In the genomic region with DNA sequence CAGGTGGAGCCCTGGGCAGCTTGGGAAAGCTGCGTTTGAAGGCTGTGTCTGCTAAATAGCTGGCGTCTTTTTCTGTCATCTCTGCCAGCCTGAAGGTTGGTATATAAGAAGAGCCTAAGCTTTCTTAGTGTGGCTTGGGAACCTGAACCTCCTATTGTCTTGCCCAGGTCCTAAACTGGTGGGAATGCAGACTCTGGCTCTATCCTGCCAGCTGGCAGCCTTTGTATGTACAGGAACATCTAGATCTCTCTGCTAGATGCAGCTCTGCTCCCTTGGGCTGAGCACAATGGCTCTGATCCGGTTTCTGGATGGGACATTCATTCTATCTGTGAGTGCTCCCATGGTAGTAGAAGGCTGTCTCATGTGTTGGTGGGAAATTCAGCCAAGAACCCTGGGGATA, we compare ENCODE assay signal across 9 mouse cellular contexts. TPM values are rescaled to one million over a fixed set of nuclear protein-coding genes. Genes with fewer than 3 reads are reported as not detected.
DNase-seq lines count a peak whose midpoint lies in the region; ATAC-seq and TF ChIP-seq lines count a peak whose summit lies in the region.
"Had no signal": no experiment of that assay in that cellular context is flagged by ENCODE, and none has a peak within 500 bp of the region (broad histone marks: within the 10 kb centered on the region; RNA-seq: fewer than 3 reads in every experiment).

No protein-coding gene starts in this region.

- no peaks in the 10 kb centered on the region for H3K9me3 ChIP-seq in embryonic facial prominence, embryonic 13.5 days
- no peaks in the 10 kb centered on the region for H3K9me3 ChIP-seq in hindbrain, embryonic 12.5 days (replicated peaks)
- H3K9me3 ChIP-seq in midbrain, embryonic 13.5 days = no peaks in the 10 kb centered on the region

- H3K9ac ChIP-seq in heart, adult 2 months (ENCODE audit: low read depth, low read length) = peak overlapping the region; percentile 37
- peak overlapping the region; percentile 87 for H3K9ac ChIP-seq in embryonic facial prominence, embryonic 13.5 days
- peak overlapping the region; percentile 50 for H3K9ac ChIP-seq in hindbrain, embryonic 12.5 days
- H3K9ac ChIP-seq in midbrain, embryonic 13.5 days (replicated peaks) = peak overlapping the region; percentile 51

- H3K36me3 ChIP-seq in heart, adult 2 months (ENCODE audit: control insufficient read depth, insufficient read depth, low read length) = peaks cover 14% of the 10 kb centered on the region
- H3K36me3 ChIP-seq in embryonic facial prominence, embryonic 13.5 days = peaks cover 17% of the 10 kb centered on the region
- no peaks in the 10 kb centered on the region for H3K36me3 ChIP-seq in hindbrain, embryonic 12.5 days
- H3K36me3 ChIP-seq in midbrain, embryonic 13.5 days = no peaks in the 10 kb centered on the region

- no peak for TF ChIP-seq POLR2A in heart, adult 2 months (IDR thresholded peaks at IDR 0.05; ENCODE audit: insufficient read depth, low read depth, low read length)

- ATAC-seq in embryonic facial prominence, embryonic 13.5 days (ENCODE audit: insufficient number of reproducible peaks, insufficient read depth, low FRiP score, low TSS enrichment, low read depth) = no peak
- no peak for ATAC-seq in hindbrain, embryonic 12.5 days (ENCODE audit: low FRiP score)
- ATAC-seq in midbrain, embryonic 13.5 days = no peak
- no peak for ATAC-seq in monocyte, adult 5-6 weeks (replicated peaks; ENCODE audit: insufficient number of reproducible peaks, low FRiP score, low TSS enrichment, poor library complexity, severe bottlenecking)

- peak overlapping the region; percentile 84 for H3K4me3 ChIP-seq in heart, adult 2 months
- H3K4me3 ChIP-seq in embryonic facial prominence, embryonic 13.5 days = peak overlapping the region; percentile 76
- peak overlapping the region; percentile 56 for H3K4me3 ChIP-seq in hindbrain, embryonic 12.5 days
- peak overlapping the region; percentile 58 for H3K4me3 ChIP-seq in midbrain, embryonic 13.5 days (replicated peaks)

- peaks cover 2% of the 10 kb centered on the region for H3K79me2 ChIP-seq in heart, adult 2 months (replicated peaks; ENCODE audit: control insufficient read depth, insufficient read depth, low read length)

- intact Hi-C loops in heart, adult 2 months (cut with DNase I) = no loop called here
- intact Hi-C loops in heart, postnatal 10 days (cut with DNase I) = loop anchor here (5.0 kb wide), 2 partner anchors 81 to 291 kb away; no protein-coding TSS in a partner anchor

- peaks cover 36% of the 10 kb centered on the region for H3K4me1 ChIP-seq in heart, adult 2 months (ENCODE audit: control insufficient read depth, insufficient read depth, low read length)
- peaks cover 81% of the 10 kb centered on the region for H3K4me1 ChIP-seq in embryonic facial prominence, embryonic 13.5 days
- peaks cover 90% of the 10 kb centered on the region for H3K4me1 ChIP-seq in hindbrain, embryonic 12.5 days
- peaks cover 89% of the 10 kb centered on the region for H3K4me1 ChIP-seq in midbrain, embryonic 13.5 days (replicated peaks)

- H3K27me3 ChIP-seq in heart, adult 2 months (ENCODE audit: control insufficient read depth, insufficient read depth, low read length) = no peaks in the 10 kb centered on the region
- peaks cover 7% of the 10 kb centered on the region; the same call in 1 of the 2 replicates for H3K27me3 ChIP-seq in embryonic facial prominence, embryonic 13.5 days
- peaks cover 17% of the 10 kb centered on the region for H3K27me3 ChIP-seq in hindbrain, embryonic 12.5 days
- peaks cover 15% of the 10 kb centered on the region for H3K27me3 ChIP-seq in midbrain, embryonic 13.5 days

- 24% methylated on average over 3 of the region's 3 CpGs for WGBS in heart, adult 2 months
- WGBS in embryonic facial prominence, embryonic 13.5 days = 35% methylated on average over 3 of the region's 3 CpGs
- WGBS in hindbrain, embryonic 12.5 days = 47% methylated on average over 3 of the region's 3 CpGs
- WGBS in midbrain, embryonic 13.5 days = 32% methylated on average over 3 of the region's 3 CpGs

- peak overlapping the region; percentile 77 for H3K4me2 ChIP-seq in embryonic facial prominence, embryonic 13.5 days
- H3K4me2 ChIP-seq in hindbrain, embryonic 12.5 days (replicated peaks) = peak overlapping the region; percentile 58
- peak overlapping the region; percentile 65 for H3K4me2 ChIP-seq in midbrain, embryonic 13.5 days (replicated peaks)

- TF ChIP-seq EP300 in heart, adult 2 months (IDR thresholded peaks at IDR 0.05; ENCODE audit: insufficient read depth, low read depth, low read length) = no peak

- peak; percentile 39 to 53 for DNase-seq in heart, adult 2 months
- no peak for DNase-seq in heart, postnatal 10 days
- no peak for DNase-seq in natural killer cell, adult 2 months (ENCODE audit: low spot score in 2 of 2)
- no peak for DNase-seq in thymus, adult 18-20 months
- DNase-seq: gastrocnemius, postnatal 10 days had no signal

- no peak for TF ChIP-seq CTCF in heart, adult 2 months (IDR thresholded peaks at IDR 0.05)

- H3K27ac ChIP-seq in heart, adult 2 months = peak overlapping the region; percentile 98
- peak overlapping the region; percentile 81 for H3K27ac ChIP-seq in embryonic facial prominence, embryonic 13.5 days
- peak overlapping the region; percentile 67 for H3K27ac ChIP-seq in hindbrain, embryonic 12.5 days
- H3K27ac ChIP-seq in midbrain, embryonic 13.5 days = peak overlapping the region; percentile 63

RNA-seq across cellular contexts. Expression of a gene that starts 2.9 kb away (rescaled TPM):
- total RNA-seq in heart, adult 2 months (2021) = 10 to 100 TPM; 56.5 to 58.0 TPM
- 186 and 351 TPM in 2 replicates for polyA plus RNA-seq in heart, adult 2 months (2012; rRNA removed)
- total RNA-seq in heart, postnatal 10 days (2021) = 10 to 100 TPM; 45.4 to 48.9 TPM
- polyA plus RNA-seq in embryonic facial prominence, embryonic 13.5 days (2015; fragmentation: Nextera tagmentation; extraction: Ambion mirVana) = 48.5 and 60.6 TPM in 2 replicates
- polyA plus RNA-seq in hindbrain, embryonic 12.5 days (2016; fragmentation: Nextera tagmentation; extraction: Ambion mirVana) = 26.9 and 27.6 TPM in 2 replicates
- 16.1 and 17.1 TPM in 2 replicates for polyA plus RNA-seq in midbrain, embryonic 13.5 days (2015; fragmentation: Nextera tagmentation; extraction: Ambion mirVana)
- 8.7 TPM in 1 of 3 replicates, not detected in the others for total RNA-seq in monocyte, adult 5-6 weeks (2017)

RNA-seq across cellular contexts. Expression of a gene that starts 53.5 kb away (rescaled TPM):
- not detected for total RNA-seq in heart, adult 2 months (2021)
- polyA plus RNA-seq in heart, adult 2 months (2012; rRNA removed) = 0.43 TPM in 1 of 2 replicates, not detected in the other
- total RNA-seq in heart, postnatal 10 days (2021) = not detected
- polyA plus RNA-seq in embryonic facial prominence, embryonic 13.5 days (2015; fragmentation: Nextera tagmentation; extraction: Ambion mirVana) = 0.32 TPM in 1 of 2 replicates, not detected in the other
- polyA plus RNA-seq in hindbrain, embryonic 12.5 days (2016; fragmentation: Nextera tagmentation; extraction: Ambion mirVana) = 0.84 and 1.3 TPM in 2 replicates
- polyA plus RNA-seq in midbrain, embryonic 13.5 days (2015; fragmentation: Nextera tagmentation; extraction: Ambion mirVana) = 0.24 and 0.35 TPM in 2 replicates
- total RNA-seq in monocyte, adult 5-6 weeks (2017) = not detected in 3 replicates
- total RNA-seq: gastrocnemius, postnatal 10 days had no signal

Comparison
In these comparisons a context has a peak if more than half of its experiments do, and no peak if none do; other contexts are left out.
1. DNase-seq: peak in heart, adult 2 months (2 of 2); none in heart, postnatal 10 days (0 of 2), natural killer cell, adult 2 months (0 of 2) and thymus, adult 18-20 months (0 of 2).
2. H3K9ac ChIP-seq: peak in every context shown above with its lines; median percentile 87 in embryonic facial prominence, embryonic 13.5 days; 51 in midbrain, embryonic 13.5 days; 50 in hindbrain, embryonic 12.5 days; 37 in heart, adult 2 months.
3. Peak in every context shown above with its lines, with median percentiles within 50 percentile points of each other: H3K27ac ChIP-seq, H3K4me3 ChIP-seq and H3K4me2 ChIP-seq.